Mouse (Mus musculus) kidney, embryonic 14.5 days (tissue): ENCODE measurements around the gene Zfp882. TPM values are rescaled to one million over a fixed set of nuclear protein-coding genes. Genes with fewer than 3 reads are reported as not detected.
"Not testable (repeated sequence)": the region's sequence is repeated elsewhere in the genome, so short reads cannot be mapped to it uniquely, and the experiment has no call there.

Source experiments
- ATAC-seq: fragments of 200-750 bp; cut with Nextera tagmentation; 2 replicates; pipeline ENCODE4 v1.8.0; 2017; ENCODE audit warnings: moderate number of reproducible peaks, mild to moderate bottlenecking, moderate TSS enrichment, moderate library complexity; ENCODE audit not compliant: low FRiP score, low TSS enrichment
- H3K27ac ChIP-seq: fragments of 300-500 bp; sonication (generic); 2 replicates; pipeline ENCODE4 v1.5.1; 2014; ENCODE audit warnings: low read depth, mild to moderate bottlenecking, low read length, moderate library complexity, mixed read lengths
- H3K27me3 ChIP-seq: fragments of 300-500 bp; sonication (generic); 2 replicates; pipeline ENCODE4 v1.6.1; 2014; ENCODE audit warnings: mild to moderate bottlenecking, low read length; ENCODE audit not compliant: control insufficient read depth, insufficient read depth
- H3K36me3 ChIP-seq: fragments of 300-500 bp; sonication (generic); 2 replicates; pipeline ENCODE4 v1.6.1; 2014; ENCODE audit warnings: low read length, mixed read lengths; ENCODE audit not compliant: control insufficient read depth, insufficient read depth
- H3K4me1 ChIP-seq: fragments of 300-500 bp; sonication (generic); 2 replicates; pipeline ENCODE4 v1.6.1; 2014; ENCODE audit warnings: low read length, mixed read lengths; ENCODE audit not compliant: control insufficient read depth, insufficient read depth
- H3K4me2 ChIP-seq: fragments of 300-500 bp; sonication (generic); replicated peaks from 2 replicates; pipeline ENCODE4 v1.6.1; 2014; ENCODE audit warnings: low read depth, mild to moderate bottlenecking, low read length
- H3K4me3 ChIP-seq: fragments of 300-500 bp; sonication (generic); 2 replicates; pipeline ENCODE4 v1.5.1; 2014; ENCODE audit warnings: mild to moderate bottlenecking, low read length
- H3K9ac ChIP-seq: fragments of 300-500 bp; sonication (generic); 2 replicates; pipeline ENCODE4 v1.6.1; 2014; ENCODE audit warnings: low read depth, mild to moderate bottlenecking, low read length, moderate library complexity
- H3K9me3 ChIP-seq: fragments of 300-500 bp; sonication (generic); 2 replicates; pipeline ENCODE4 v1.6.1; 2016; ENCODE audit warnings: low read length; ENCODE audit not compliant: control insufficient read depth
- whole genome bisulfite sequencing: fragments of 180-500 bp; shearing (Covaris S2); extraction: QIAGEN DNeasy Blood & Tissue Kit; methylation state at CpG from one replicate; pipeline ENCODE4 v1.1.7; 2014; 5-methylcytosine and 5-hydroxymethylcytosine counted together
- polyA plus RNA-seq: library from polyadenylated mRNA; unstranded; fragments of >200 nt; fragmentation: Nextera tagmentation; extraction: Ambion mirVana; gene quantifications from 2 replicates; pipeline ENCODE4 v1.2.1, GENCODE M21; 2014

The Zfp882 gene
- 4.8 and 10.5 TPM in 2 replicates for polyA plus RNA-seq

GRCm38 (mm10) chr8:71908309-71909261 lies at the start of gene Zfp882, which contains the start of gene Zfp617:
TSS of gene Zfp882 (plus strand) at chr8:71908608.
TSS of gene Zfp617 (plus strand) at chr8:71908635.
- peak within 1 kb of the TSS; percentile 84 for H3K9ac ChIP-seq
- peak within 1 kb of the TSS; percentile 46 for H3K4me2 ChIP-seq
- 7% methylated on average over 46 of the region's 47 CpGs for WGBS
- no peaks in the 10 kb centered on the region for H3K9me3 ChIP-seq
- ATAC-seq: peak; percentile 95
- H3K27ac ChIP-seq: peak within 1 kb of the TSS; percentile 97
- H3K36me3 ChIP-seq: 0 out of 2 replicates have a peak, but pooled peaks cover 2% of the 10 kb centered on the region
- peak within 1 kb of the TSS; percentile 65 for H3K4me3 ChIP-seq
- H3K27me3 ChIP-seq: no peaks in the 10 kb centered on the region
- no peaks in the 10 kb centered on the region for H3K4me1 ChIP-seq

GRCm38 (mm10) chr8:71861551-71861950 lies 46.9 kb upstream of the Zfp882 start:
- ATAC-seq, H3K4me1 ChIP-seq, H3K36me3 ChIP-seq, H3K4me3 ChIP-seq, H3K9me3 ChIP-seq, H3K9ac ChIP-seq, H3K27ac ChIP-seq, H3K4me2 ChIP-seq, H3K27me3 ChIP-seq: not testable (repeated sequence)
- 79% methylated on average over 1 of the region's 1 CpGs for WGBS

- H3K4me3 ChIP-seq, ATAC-seq, H3K9ac ChIP-seq, H3K9me3 ChIP-seq, H3K36me3 ChIP-seq, H3K4me2 ChIP-seq, H3K27ac ChIP-seq, H3K27me3 ChIP-seq, H3K4me1 ChIP-seq: not testable (repeated sequence)
These were observed 46.4 kb upstream of the Zfp882 start for GRCm38 (mm10) chr8:71862038-71862437.

- H3K36me3 ChIP-seq: peaks cover 11% of the 10 kb centered on the region; the same call in 1 of the 2 replicates
- H3K4me1 ChIP-seq: no peaks in the 10 kb centered on the region
- H3K9me3 ChIP-seq: peaks cover 19% of the 10 kb centered on the region
- peak within 1 kb of the TSS; percentile 15; the same call in 1 of the 2 replicates for H3K27ac ChIP-seq
- peak within 1 kb of the TSS; percentile 88 for H3K4me2 ChIP-seq
- peak; percentile 93 for ATAC-seq
- 8% methylated on average over 45 of the region's 45 CpGs for WGBS
- H3K4me3 ChIP-seq: peak within 1 kb of the TSS; percentile 72
- no peaks in the 10 kb centered on the region for H3K27me3 ChIP-seq
- peak within 1 kb of the TSS; percentile 81 for H3K9ac ChIP-seq
These were observed 26.7 kb upstream of the Zfp882 start, which contains the start of gene Zfp709 for GRCm38 (mm10) chr8:71881618-71882274. TSS of gene Zfp709 (plus strand) at chr8:71882019.

GRCm38 (mm10) chr8:71900666-71901065 lies 7.7 kb upstream of the Zfp882 start:
- not testable (repeated sequence) for H3K27me3 ChIP-seq, H3K27ac ChIP-seq, H3K4me2 ChIP-seq, H3K9ac ChIP-seq, H3K4me1 ChIP-seq, H3K36me3 ChIP-seq, ATAC-seq, H3K9me3 ChIP-seq, H3K4me3 ChIP-seq
- WGBS: 49% methylated on average over 11 of the region's 11 CpGs

GRCm38 (mm10) chr8:71903084-71903483 lies 5.3 kb upstream of the Zfp882 start:
- not testable (repeated sequence) for H3K36me3 ChIP-seq, H3K27me3 ChIP-seq, H3K9ac ChIP-seq, H3K27ac ChIP-seq, H3K4me2 ChIP-seq, H3K9me3 ChIP-seq, ATAC-seq, H3K4me3 ChIP-seq, H3K4me1 ChIP-seq
- WGBS: 73% methylated on average over 1 of the region's 1 CpGs

- Histone ChIP-seq H3K4me1 (no peaks in the 10 kb centered on the region), H3K27me3 (no peaks in the 10 kb centered on the region), H3K36me3 (no peaks in the 10 kb centered on the region), H3K9me3 (no peaks in the 10 kb centered on the region), H3K4me3 (no peak overlapping the region), H3K4me2 (no peak overlapping the region), H3K9ac (no peak overlapping the region), H3K27ac (no peak overlapping the region)
- WGBS: 86% methylated on average over 1 of the region's 1 CpGs
- ATAC-seq: no peak
These were observed 1.6 kb upstream of the Zfp882 start for GRCm38 (mm10) chr8:71906809-71907208.

- Histone ChIP-seq H3K4me3 (peak overlapping the region; percentile 65; the same call in 1 of the 2 replicates), H3K4me2 (peak overlapping the region; percentile 46), H3K4me1 (no peaks in the 10 kb centered on the region), H3K9ac (no peak overlapping the region), H3K36me3 (no peaks in the 10 kb centered on the region), H3K27ac (no peak overlapping the region), H3K9me3 (no peaks in the 10 kb centered on the region), H3K27me3 (no peaks in the 10 kb centered on the region)
- no peak for ATAC-seq
- 94% methylated on average over 5 of the region's 5 CpGs for WGBS
These were observed 580 bp upstream of the Zfp882 start for GRCm38 (mm10) chr8:71907798-71908257.
